Mouse (Mus musculus): ENCODE measurements around the gene Foxred2. TPM values are rescaled to one million over a fixed set of nuclear protein-coding genes. Genes with fewer than 3 reads are reported as not detected.
A peak's percentile ranks its signal among the peaks of the same experiment; 100 is the strongest.

Gene Foxred2
- polyA plus RNA-seq, 1 experiment: 0.90 TPM

GRCm38 (mm10) chr15:77945711-77946110 is 10.8 kb downstream of the Foxred2 start:
- WGBS: 84% methylated on average over 4 of the region's 4 CpGs
- no peak overlapping the region for H3K27ac ChIP-seq (ENCODE audit: insufficient read depth, low read depth, low read length)

GRCm38 (mm10) chr15:77941563-77941962 is 15.0 kb downstream of the Foxred2 start:
- TF ChIP-seq POLR2A (IDR thresholded peaks at IDR 0.05; ENCODE audit: low read depth, low read length) (no peak), CTCF (IDR thresholded peaks at IDR 0.05; ENCODE audit: extremely low read depth, insufficient read length, insufficient replicate concordance, low read depth, low read length) (no peak)
- Histone ChIP-seq H3K36me3 (ENCODE audit: control insufficient read depth, insufficient read depth, low read length) (no peaks in the 10 kb centered on the region), H3K4me3 (ENCODE audit: low read depth, low read length) (no peak overlapping the region), H3K27me3 (ENCODE audit: control insufficient read depth, insufficient read depth, low read length) (no peaks in the 10 kb centered on the region), H3K27ac (ENCODE audit: insufficient read depth, low read depth, low read length) (no peak overlapping the region), H3K4me1 (ENCODE audit: control insufficient read depth, insufficient read depth, insufficient read length, low read length) (no peaks in the 10 kb centered on the region)
- WGBS: 75% methylated on average over 3 of the region's 3 CpGs

More at GRCm38 (mm10) chr15:77945711-77946110, 10.8 kb downstream of the Foxred2 start:
- TF ChIP-seq CTCF (IDR thresholded peaks at IDR 0.05; ENCODE audit: extremely low read depth, insufficient read length, insufficient replicate concordance, low read depth, low read length): no peak
- TF ChIP-seq POLR2A (IDR thresholded peaks at IDR 0.05; ENCODE audit: low read depth, low read length): no peak
- Histone ChIP-seq H3K27me3 (ENCODE audit: control insufficient read depth, insufficient read depth, low read length) (no peaks in the 10 kb centered on the region), H3K4me1 (ENCODE audit: control insufficient read depth, insufficient read depth, insufficient read length, low read length) (no peaks in the 10 kb centered on the region), H3K4me3 (ENCODE audit: low read depth, low read length) (no peak overlapping the region), H3K36me3 (ENCODE audit: control insufficient read depth, insufficient read depth, low read length) (no peaks in the 10 kb centered on the region)

GRCm38 (mm10) chr15:77938516-77938915 is 18.0 kb downstream of the Foxred2 start:
- Histone ChIP-seq H3K4me3 (ENCODE audit: low read depth, low read length) (no peak overlapping the region), H3K27me3 (ENCODE audit: control insufficient read depth, insufficient read depth, low read length) (no peaks in the 10 kb centered on the region), H3K27ac (ENCODE audit: insufficient read depth, low read depth, low read length) (no peak overlapping the region), H3K36me3 (ENCODE audit: control insufficient read depth, insufficient read depth, low read length) (no peaks in the 10 kb centered on the region), H3K4me1 (ENCODE audit: control insufficient read depth, insufficient read depth, insufficient read length, low read length) (no peaks in the 10 kb centered on the region)
- 61% methylated on average over 5 of the region's 5 CpGs for WGBS
- TF ChIP-seq CTCF (IDR thresholded peaks at IDR 0.05; ENCODE audit: extremely low read depth, insufficient read length, insufficient replicate concordance, low read depth, low read length) (no peak), POLR2A (IDR thresholded peaks at IDR 0.05; ENCODE audit: low read depth, low read length) (no peak)

GRCm38 (mm10) chr15:77935673-77936375 is 20.7 kb downstream of the Foxred2 start:
- no peaks in the 10 kb centered on the region for H3K27me3 ChIP-seq (ENCODE audit: control insufficient read depth, insufficient read depth, low read length)
- H3K4me3 ChIP-seq (ENCODE audit: low read depth, low read length): no peak overlapping the region
- TF ChIP-seq POLR2A (IDR thresholded peaks at IDR 0.05; ENCODE audit: low read depth, low read length) (no peak), CTCF (IDR thresholded peaks at IDR 0.05; ENCODE audit: extremely low read depth, insufficient read length, insufficient replicate concordance, low read depth, low read length) (no peak)
- 83% methylated on average over 14 of the region's 14 CpGs for WGBS
- no peak overlapping the region for H3K27ac ChIP-seq (ENCODE audit: insufficient read depth, low read depth, low read length)
- H3K36me3 ChIP-seq (ENCODE audit: control insufficient read depth, insufficient read depth, low read length): no peaks in the 10 kb centered on the region
- H3K4me1 ChIP-seq (ENCODE audit: control insufficient read depth, insufficient read depth, insufficient read length, low read length): peaks cover 6% of the 10 kb centered on the region

- peaks cover 8% of the 10 kb centered on the region for H3K4me1 ChIP-seq (ENCODE audit: control insufficient read depth, insufficient read depth, insufficient read length, low read length)
- no peak overlapping the region for H3K27ac ChIP-seq (ENCODE audit: insufficient read depth, low read depth, low read length)
- 75% methylated on average over 5 of the region's 5 CpGs for WGBS
- H3K36me3 ChIP-seq (ENCODE audit: control insufficient read depth, insufficient read depth, low read length): no peaks in the 10 kb centered on the region
- H3K27me3 ChIP-seq (ENCODE audit: control insufficient read depth, insufficient read depth, low read length): no peaks in the 10 kb centered on the region
- H3K4me3 ChIP-seq (ENCODE audit: low read depth, low read length): no peak overlapping the region
- TF ChIP-seq POLR2A (IDR thresholded peaks at IDR 0.05; ENCODE audit: low read depth, low read length): no peak
- TF ChIP-seq CTCF (IDR thresholded peaks at IDR 0.05; ENCODE audit: extremely low read depth, insufficient read length, insufficient replicate concordance, low read depth, low read length): no peak
Measured at GRCm38 (mm10) chr15:77934968-77935367, 21.6 kb downstream of the Foxred2 start.

- no peak overlapping the region for H3K4me3 ChIP-seq (ENCODE audit: low read depth, low read length)
- H3K27ac ChIP-seq (ENCODE audit: insufficient read depth, low read depth, low read length): no peak overlapping the region
- 71% methylated on average over 11 of the region's 11 CpGs for WGBS
- no peaks in the 10 kb centered on the region for H3K36me3 ChIP-seq (ENCODE audit: control insufficient read depth, insufficient read depth, low read length)
- TF ChIP-seq CTCF (IDR thresholded peaks at IDR 0.05; ENCODE audit: extremely low read depth, insufficient read length, insufficient replicate concordance, low read depth, low read length) (no peak), POLR2A (IDR thresholded peaks at IDR 0.05; ENCODE audit: low read depth, low read length) (no peak)
- no peaks in the 10 kb centered on the region for H3K27me3 ChIP-seq (ENCODE audit: control insufficient read depth, insufficient read depth, low read length)
- peaks cover 10% of the 10 kb centered on the region for H3K4me1 ChIP-seq (ENCODE audit: control insufficient read depth, insufficient read depth, insufficient read length, low read length)
Measured at GRCm38 (mm10) chr15:77934326-77934725, 22.2 kb downstream of the Foxred2 start.

GRCm38 (mm10) chr15:77933770-77934169 is 22.8 kb downstream of the Foxred2 start:
- 1% methylated on average over 14 of the region's 14 CpGs for WGBS
- no peak overlapping the region for H3K4me3 ChIP-seq (ENCODE audit: low read depth, low read length)
- H3K27ac ChIP-seq (ENCODE audit: insufficient read depth, low read depth, low read length): no peak overlapping the region
- TF ChIP-seq POLR2A (IDR thresholded peaks at IDR 0.05; ENCODE audit: low read depth, low read length) (no peak), CTCF (IDR thresholded peaks at IDR 0.05; ENCODE audit: extremely low read depth, insufficient read length, insufficient replicate concordance, low read depth, low read length) (peak; percentile 94)
- no peaks in the 10 kb centered on the region for H3K27me3 ChIP-seq (ENCODE audit: control insufficient read depth, insufficient read depth, low read length)
- peaks cover 10% of the 10 kb centered on the region for H3K4me1 ChIP-seq (ENCODE audit: control insufficient read depth, insufficient read depth, insufficient read length, low read length)
- H3K36me3 ChIP-seq (ENCODE audit: control insufficient read depth, insufficient read depth, low read length): no peaks in the 10 kb centered on the region

All from small intestine, adult 2 months (tissue).